In the genomic region with DNA sequence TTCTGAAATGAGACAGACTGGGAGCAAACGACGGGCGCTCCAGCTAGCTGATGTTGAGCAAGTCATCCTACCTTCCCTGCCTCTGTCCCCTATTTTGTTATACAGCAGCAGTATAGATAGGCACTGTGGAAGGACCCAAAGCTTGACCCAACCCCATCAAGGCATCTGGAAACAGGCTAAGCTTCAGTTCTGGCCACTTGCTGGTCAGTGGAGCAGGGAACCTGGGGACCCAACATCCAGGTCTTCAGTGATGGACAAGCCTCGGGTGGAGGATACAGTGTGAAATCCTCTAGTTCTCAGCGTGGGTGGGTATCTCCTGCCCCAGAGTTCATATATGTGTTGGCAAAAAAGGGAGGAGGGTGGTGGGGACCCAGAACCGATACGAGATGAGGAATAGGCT, we compare ENCODE assay signal across 9 mouse cellular contexts. TPM values are rescaled to one million over a fixed set of nuclear protein-coding genes. Genes with fewer than 3 reads are reported as not detected.
DNase-seq lines count a peak whose midpoint lies in the region; ATAC-seq and TF ChIP-seq lines count a peak whose summit lies in the region.
"Had no signal": no experiment of that assay in that cellular context is flagged by ENCODE, and none has a peak within 500 bp of the region (broad histone marks: within the 10 kb centered on the region; RNA-seq: fewer than 3 reads in every experiment).

No protein-coding gene starts in this region.

- TF ChIP-seq POLR2A in cerebellum, adult 2 months (IDR thresholded peaks at IDR 0.05; ENCODE audit: borderline replicate concordance, insufficient read depth, low read length), result no peak

- intact Hi-C loops in left cerebral cortex, postnatal 10 days (cut with DNase I), result no loop called here

- H3K27me3 ChIP-seq in cerebellum, adult 2 months (ENCODE audit: control insufficient read depth, insufficient read depth, low read length), result no peaks in the 10 kb centered on the region
- peaks cover 73% of the 10 kb centered on the region for H3K27me3 ChIP-seq in E14TG2a.4 (ENCODE audit: insufficient read depth, low read length)
- H3K27me3 ChIP-seq in hindbrain, embryonic 12.5 days, result peaks cover 66% of the 10 kb centered on the region
- peaks cover 83% of the 10 kb centered on the region for H3K27me3 ChIP-seq in midbrain, embryonic 10.5 days (ENCODE audit: low read depth, poor library complexity, severe bottlenecking)

- peak overlapping the region; percentile 58 for H3K4me3 ChIP-seq in cerebellum, adult 2 months (replicated peaks; ENCODE audit: insufficient read depth, low read depth, low read length)
- peak overlapping the region; percentile 81 for H3K4me3 ChIP-seq in E14TG2a.4 (replicated peaks; ENCODE audit: low read length)
- peak overlapping the region; percentile 51 for H3K4me3 ChIP-seq in hindbrain, embryonic 12.5 days
- H3K4me3 ChIP-seq in midbrain, embryonic 10.5 days, result peak overlapping the region; percentile 74

- no peaks in the 10 kb centered on the region for H3K9me3 ChIP-seq in E14TG2a.4 (ENCODE audit: low read length)
- no peaks in the 10 kb centered on the region for H3K9me3 ChIP-seq in hindbrain, embryonic 12.5 days (replicated peaks)
- H3K9me3 ChIP-seq in midbrain, embryonic 10.5 days (replicated peaks), result no peaks in the 10 kb centered on the region

- TF ChIP-seq CTCF in cerebellum, adult 2 months (IDR thresholded peaks at IDR 0.05; ENCODE audit: borderline replicate concordance, insufficient read depth, low read depth, low read length), result no peak
- TF ChIP-seq CTCF in E14TG2a.4 (conservative IDR thresholded peaks at IDR 0.05; ENCODE audit: low read length), result no peak

- H3K36me3 ChIP-seq in E14TG2a.4 (ENCODE audit: insufficient read depth, low read length), result no peaks in the 10 kb centered on the region
- H3K36me3 ChIP-seq in hindbrain, embryonic 12.5 days, result no peaks in the 10 kb centered on the region
- H3K36me3 ChIP-seq in midbrain, embryonic 10.5 days, result no peaks in the 10 kb centered on the region

- H3K9ac ChIP-seq in hindbrain, embryonic 12.5 days, result peak overlapping the region; percentile 62; the same call in 1 of the 2 replicates

- 59% methylated on average over 7 of the region's 7 CpGs for WGBS in cerebellum, adult 2 months
- 33% methylated on average over 7 of the region's 7 CpGs for WGBS in hindbrain, embryonic 12.5 days
- 31% methylated on average over 7 of the region's 7 CpGs for WGBS in midbrain, embryonic 10.5 days

- H3K4me1 ChIP-seq in cerebellum, adult 2 months (ENCODE audit: control insufficient read depth, insufficient read depth, low read length), result peaks cover 17% of the 10 kb centered on the region
- H3K4me1 ChIP-seq in E14TG2a.4 (replicated peaks; ENCODE audit: low read depth, low read length), result peaks cover 23% of the 10 kb centered on the region
- peaks cover 21% of the 10 kb centered on the region for H3K4me1 ChIP-seq in hindbrain, embryonic 12.5 days
- peaks cover 24% of the 10 kb centered on the region for H3K4me1 ChIP-seq in midbrain, embryonic 10.5 days

- H3K27ac ChIP-seq in cerebellum, adult 2 months (ENCODE audit: insufficient read depth, low read length), result no peak overlapping the region
- no peak overlapping the region for H3K27ac ChIP-seq in hindbrain, embryonic 12.5 days
- H3K27ac ChIP-seq in midbrain, embryonic 10.5 days (replicated peaks), result no peak overlapping the region

- no peak for DNase-seq in cerebellum, adult 2 months
- no peak for DNase-seq in cerebellum, postnatal 10 days
- peak; percentile 11 for DNase-seq in midbrain, embryonic 10.5 days (ENCODE audit: low spot score)
- no peak for DNase-seq in adrenal gland, adult 18-20 months (ENCODE audit: low spot score in 2 of 2)
- DNase-seq in thymus, adult 18-20 months, result no peak
- DNase-seq in left cerebral cortex, postnatal 10 days (ENCODE audit: extremely low spot score in 1 of 2, low spot score in 2 of 2), result no peak
- DNase-seq: thymus, postnatal 25 days had no signal

- H3K4me2 ChIP-seq in hindbrain, embryonic 12.5 days (replicated peaks), result peak overlapping the region; percentile 98

- ATAC-seq in hindbrain, embryonic 12.5 days (ENCODE audit: low FRiP score), result no peak

RNA-seq across cellular contexts. Expression of a gene that starts 5.7 kb away (rescaled TPM):
- polyA plus RNA-seq in cerebellum, adult 2 months (2012; rRNA removed), result 59.8 and 67.8 TPM in 2 replicates
- 1.2 and 1.5 TPM in 2 replicates for polyA plus RNA-seq in hindbrain, embryonic 12.5 days (2016; fragmentation: Nextera tagmentation; extraction: Ambion mirVana)
- 0.86 and 1.2 TPM in 2 replicates for polyA plus RNA-seq in midbrain, embryonic 10.5 days (2016; fragmentation: Nextera tagmentation; extraction: Ambion mirVana)
- 1 to 10 TPM; 1.6 to 3.1 TPM for total RNA-seq in adrenal gland, adult 18-20 months (2021)
- 10 to 100 TPM; 17.0 to 18.6 TPM for total RNA-seq in left cerebral cortex, postnatal 10 days (2021)

RNA-seq across cellular contexts. Expression of a gene that starts 5.8 kb away (rescaled TPM):
- polyA plus RNA-seq in cerebellum, adult 2 months (2012; rRNA removed), result 96.1 and 96.5 TPM in 2 replicates
- polyA plus RNA-seq in hindbrain, embryonic 12.5 days (2016; fragmentation: Nextera tagmentation; extraction: Ambion mirVana), result 114 and 130 TPM in 2 replicates
- 134 and 139 TPM in 2 replicates for polyA plus RNA-seq in midbrain, embryonic 10.5 days (2016; fragmentation: Nextera tagmentation; extraction: Ambion mirVana)
- 10 to 100 TPM; 31.2 to 38.1 TPM for total RNA-seq in adrenal gland, adult 18-20 months (2021)
- 10 to 100 TPM; 48.8 to 50.7 TPM for total RNA-seq in left cerebral cortex, postnatal 10 days (2021)

RNA-seq across cellular contexts. Expression of a gene that starts 30.5 kb away (rescaled TPM):
- 0.23 and 0.40 TPM in 2 replicates for polyA plus RNA-seq in cerebellum, adult 2 months (2012; rRNA removed)
- 0.22 and 0.34 TPM in 2 replicates for polyA plus RNA-seq in hindbrain, embryonic 12.5 days (2016; fragmentation: Nextera tagmentation; extraction: Ambion mirVana)
- 0.16 and 0.22 TPM in 2 replicates for polyA plus RNA-seq in midbrain, embryonic 10.5 days (2016; fragmentation: Nextera tagmentation; extraction: Ambion mirVana)
- under 1 TPM in 1 of 2 experiments, not detected in 1; 0.19 TPM for total RNA-seq in adrenal gland, adult 18-20 months (2021)
- total RNA-seq in left cerebral cortex, postnatal 10 days (2021), result 1 to 10 TPM in 1 of 2 experiments, under 1 TPM in 1; 0.93 to 1.2 TPM

RNA-seq across cellular contexts. Expression of a gene that starts 51.0 kb away (rescaled TPM):
- polyA plus RNA-seq in cerebellum, adult 2 months (2012; rRNA removed), result 6.9 and 7.4 TPM in 2 replicates
- 13.7 and 14.9 TPM in 2 replicates for polyA plus RNA-seq in hindbrain, embryonic 12.5 days (2016; fragmentation: Nextera tagmentation; extraction: Ambion mirVana)
- polyA plus RNA-seq in midbrain, embryonic 10.5 days (2016; fragmentation: Nextera tagmentation; extraction: Ambion mirVana), result 14.3 and 16.5 TPM in 2 replicates
- 10 to 100 TPM; 34.8 to 34.9 TPM for total RNA-seq in adrenal gland, adult 18-20 months (2021)
- total RNA-seq in left cerebral cortex, postnatal 10 days (2021), result 10 to 100 TPM; 10.1 to 10.4 TPM

Comparison
In these comparisons a context has a peak if more than half of its experiments do, and no peak if none do; other contexts are left out.
1. RNA of a gene that starts 5.7 kb away (polyA plus RNA-seq): 59.8 to 67.8 TPM in cerebellum, adult 2 months; 1.2 to 1.5 TPM in hindbrain, embryonic 12.5 days and 0.86 to 1.2 TPM in midbrain, embryonic 10.5 days; every median in the first group is over 10 times any median in the second.
2. Peak in every context shown above with its lines, with median percentiles within 50 percentile points of each other: H3K4me3 ChIP-seq.